Mouse (Mus musculus) inflammation-experienced regulatory T-cells, adult 16 weeks (primary cell): Measurements from ENCODE around the gene Ddx52. TPM values are rescaled to one million over a fixed set of nuclear protein-coding genes. Genes with fewer than 3 reads are reported as not detected.

Experiments
- polyA plus RNA-seq: library from polyadenylated mRNA; unstranded; fragments of 100-300 nt; shearing (Covaris generic); gene quantifications from one replicate; pipeline ENCODE4 v1.2.1, GENCODE M21; 2017

Ddx52 gene
- polyA plus RNA-seq: 76.4 TPM

GRCm38 (mm10) chr11:83941950-83942840 lies at the start of gene Ddx52:
Gene Ddx52, plus strand, starts transcription at chr11:83942062.

GRCm38 (mm10) chr11:83963991-83964921 lies 22.4 kb downstream of the Ddx52 start, which contains the start of gene Synrg:
Gene Synrg, plus strand, starts transcription at chr11:83964428.

Other genes starting within 250 kb of the Ddx52 start
- 1.4 TPM for gene Wfdc17, start 238.1 kb upstream of the Ddx52 start, polyA plus RNA-seq
- gene Wfdc18, start 233.0 kb upstream of the Ddx52 start, polyA plus RNA-seq: not detected
- gene Wfdc21, start 195.1 kb upstream of the Ddx52 start, polyA plus RNA-seq: not detected
- gene Heatr6, start 188.4 kb upstream of the Ddx52 start, polyA plus RNA-seq: 45.3 TPM
- gene Hnf1b, start 92.0 kb upstream of the Ddx52 start, polyA plus RNA-seq: not detected
- gene Synrg, start 22.4 kb downstream of the Ddx52 start, polyA plus RNA-seq: 8.6 TPM
- gene Dusp14, start 127.2 kb downstream of the Ddx52 start, polyA plus RNA-seq: 10.2 TPM
- 13.4 TPM for gene Tada2a, start 187.5 kb downstream of the Ddx52 start, polyA plus RNA-seq
- gene Acaca, start 187.6 kb downstream of the Ddx52 start, polyA plus RNA-seq: 9.8 TPM
- not detected for gene Gm11437, start 225.4 kb downstream of the Ddx52 start, polyA plus RNA-seq